Mouse (Mus musculus) cerebellum, postnatal 14 days (tissue): ENCODE measurements around the gene Ipo11.
A peak's percentile ranks its signal among the peaks of the same experiment; 100 is the strongest.
"Not testable (repeated sequence)": the region's sequence is repeated elsewhere in the genome, so short reads cannot be mapped to it uniquely, and the experiment has no call there.

Experiments
- DNase-seq, 2 experiments: peaks; one replicate each; pipeline ENCODE4 v3.0.0; 2021; ENCODE audit warnings: mixed read lengths in 2 of 2

Ipo11 gene

GRCm38 (mm10) chr13:106936256-106937137 is at the start of gene Ipo11:
Gene Ipo11 (minus strand): TSS chr13:106936958.
- peak; percentile 95 to 96 for DNase-seq

GRCm38 (mm10) chr13:106961496-106961895 is 24.7 kb upstream of the Ipo11 start:
- no peak for DNase-seq

GRCm38 (mm10) chr13:106960557-106960956 is 23.8 kb upstream of the Ipo11 start:
- DNase-seq, result no peak

GRCm38 (mm10) chr13:106958286-106958685 is 21.5 kb upstream of the Ipo11 start:
- DNase-seq, result no peak

- DNase-seq, result no peak
Measured at GRCm38 (mm10) chr13:106957554-106957953, 20.8 kb upstream of the Ipo11 start.

- DNase-seq, result no peak
Measured at GRCm38 (mm10) chr13:106954880-106955279, 18.1 kb upstream of the Ipo11 start.

GRCm38 (mm10) chr13:106947583-106947982 is 10.8 kb upstream of the Ipo11 start:
- DNase-seq, result no peak

- peak; percentile 95 to 96 for DNase-seq
Measured at GRCm38 (mm10) chr13:106946594-106947540, 10.1 kb upstream of the Ipo11 start, which contains the start of gene Dimt1. Gene Dimt1 (plus strand): TSS chr13:106947127.

- DNase-seq, result no peak
Measured at GRCm38 (mm10) chr13:106945518-106945917, 8.8 kb upstream of the Ipo11 start.

- no peak for DNase-seq
Measured at GRCm38 (mm10) chr13:106942721-106943120, 6.0 kb upstream of the Ipo11 start.

GRCm38 (mm10) chr13:106941211-106941976 is 4.6 kb upstream of the Ipo11 start:
- DNase-seq, result peak in 1 of 2 experiments; percentile 14

GRCm38 (mm10) chr13:106937138-106937472 is 347 bp upstream of the Ipo11 start:
- no peak for DNase-seq

- no peak for DNase-seq
Measured at GRCm38 (mm10) chr13:106935871-106936255, 895 bp downstream of the Ipo11 start.

- DNase-seq, result no peak
Measured at GRCm38 (mm10) chr13:106929201-106929600, 7.6 kb downstream of the Ipo11 start.

- no peak for DNase-seq
Measured at GRCm38 (mm10) chr13:106928296-106928695, 8.5 kb downstream of the Ipo11 start.

- DNase-seq, result not testable (repeated sequence)
Measured at GRCm38 (mm10) chr13:106925921-106926320, 10.8 kb downstream of the Ipo11 start.

GRCm38 (mm10) chr13:106918322-106919050 is 18.3 kb downstream of the Ipo11 start:
- peak; percentile 20 to 49 for DNase-seq

GRCm38 (mm10) chr13:106913125-106913736 is 23.5 kb downstream of the Ipo11 start:
- DNase-seq, result no peak

- no peak for DNase-seq
Measured at GRCm38 (mm10) chr13:106910096-106910495, 26.7 kb downstream of the Ipo11 start.

GRCm38 (mm10) chr13:106907273-106907672 is 29.5 kb downstream of the Ipo11 start:
- DNase-seq, result peak; percentile 22 to 25

GRCm38 (mm10) chr13:106905154-106905553 is 31.6 kb downstream of the Ipo11 start:
- not testable (repeated sequence) for DNase-seq
